Mouse (Mus musculus): Measurements from ENCODE around the gene Plb1.

DNA sequence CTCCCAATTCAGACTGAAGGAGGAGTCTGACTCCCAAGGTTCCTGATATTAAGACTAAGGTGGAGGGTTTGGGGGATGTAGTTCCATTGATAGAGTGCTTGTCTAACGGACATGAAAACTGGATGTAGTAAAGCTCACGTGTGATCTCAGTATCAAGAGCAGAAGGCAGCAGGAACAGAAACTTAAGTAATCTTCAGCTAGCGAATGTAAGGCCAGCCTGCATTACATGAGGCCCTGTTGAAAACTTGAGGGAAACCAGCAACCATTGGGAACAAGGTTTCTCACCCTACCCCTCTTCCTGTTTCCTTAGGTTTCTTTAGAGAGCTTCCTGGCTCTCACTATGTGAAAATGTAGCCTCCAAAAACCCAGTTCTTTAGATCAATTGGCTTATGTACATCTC, 162.1 kb downstream of the Plb1 start:
- TF ChIP-seq POLR2A (IDR thresholded peaks at IDR 0.05; ENCODE audit: borderline replicate concordance, extremely low read depth, insufficient read depth, insufficient read length, poor library complexity, severe bottlenecking) (no peak), CTCF (IDR thresholded peaks at IDR 0.05; ENCODE audit: borderline replicate concordance, extremely low read depth, insufficient read depth, insufficient read length) (no peak)

Data from brain, embryonic 14.5 days (tissue).